Mouse (Mus musculus) left cerebral cortex, postnatal 4 days (tissue): ENCODE results near the gene Ldlrad1. TPM values are rescaled to one million over a fixed set of nuclear protein-coding genes. Genes with fewer than 3 reads are reported as not detected.
A peak's percentile ranks its signal among the peaks of the same experiment; 100 is the strongest.

Experiments used
- DNase-seq: peaks from one replicate; pipeline ENCODE4 v3.0.0-alpha.2; 2022
- intact Hi-C: fragments of 180-260 bp; cut with DNase I; formaldehyde crosslinking; loops from one replicate; pipeline ENCODE4 v1.15.1; 2025
- total RNA-seq, 2 experiments: library from RNA; stranded (reverse); gene quantifications; 2 replicates each; pipeline ENCODE4 v1.2.3; 2021

Gene Ldlrad1
- not detected for total RNA-seq

DNA sequence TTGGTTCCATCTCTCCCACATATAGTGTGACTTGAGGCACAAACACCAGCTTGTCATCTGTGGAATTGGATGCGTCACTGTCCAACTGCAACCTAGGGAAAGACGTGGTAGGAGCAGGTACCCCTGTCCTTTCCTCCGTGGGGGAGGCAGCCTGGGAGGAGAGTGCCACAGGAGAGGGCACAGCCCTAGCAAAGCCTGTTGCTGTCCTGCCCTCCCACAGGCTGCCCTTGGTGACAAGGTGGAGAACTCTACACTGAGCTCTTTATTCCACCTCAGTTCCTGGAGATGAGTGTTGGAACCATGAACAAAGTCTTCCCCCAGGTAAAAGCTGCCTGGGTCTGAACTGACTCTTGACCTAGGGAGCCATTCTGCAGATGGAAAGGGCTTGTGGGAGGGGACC lies at the start of gene Ldlrad1:
Ldlrad1 (plus strand) TSS at position 301 of the 400 bp plus-strand sequence.
- intact Hi-C loops = loop anchor here (5.0 kb wide), 1 partner anchor 33 kb away; no protein-coding TSS in a partner anchor
- DNase-seq = no peak

- intact Hi-C loops = loop anchor here (5.0 kb wide), 4 partner anchors 93 to 548 kb away; partner anchors contain the start of genes Cyb5rl, Mrpl37 and Ssbp3
- DNase-seq = no peak
Measured at GRCm38 (mm10) chr4:107160181-107160580, 48.8 kb upstream of the Ldlrad1 start.

- intact Hi-C loops = loop anchor here (2.0 to 5.0 kb wide), 5 partner anchors 96 to 551 kb away; partner anchors contain the start of genes Cyb5rl, Mrpl37 and Ssbp3
- DNase-seq = no peak
Measured at GRCm38 (mm10) chr4:107163341-107163740, 45.6 kb upstream of the Ldlrad1 start.

GRCm38 (mm10) chr4:107163756-107164587 lies 45.0 kb upstream of the Ldlrad1 start:
- intact Hi-C loops = loop anchor here (2.0 to 5.0 kb wide), 5 partner anchors 97 to 552 kb away; partner anchors contain the start of genes Cyb5rl, Mrpl37 and Ssbp3
- DNase-seq = peak; percentile 67

DNA sequence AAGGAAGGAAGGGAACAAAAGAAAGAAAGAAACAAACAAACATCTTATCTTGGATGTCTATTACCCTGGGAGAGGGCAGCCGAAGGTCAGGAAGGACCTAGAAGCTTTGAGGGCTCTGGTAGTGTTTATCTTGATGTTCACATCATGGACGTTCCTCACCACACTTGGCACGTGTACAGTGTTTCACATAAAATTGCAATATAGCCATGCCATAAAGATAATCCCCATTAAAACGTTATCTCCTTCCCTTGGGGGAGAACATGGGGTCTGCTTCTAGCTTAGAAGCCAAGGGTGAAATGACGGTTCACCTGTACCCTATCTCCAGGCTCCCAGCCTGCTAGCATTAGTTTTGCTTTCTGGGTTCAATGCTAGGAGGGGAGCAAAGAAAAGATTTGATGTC lies 42.3 kb upstream of the Ldlrad1 start:
- intact Hi-C loops = no loop called here
- no peak for DNase-seq

DNA sequence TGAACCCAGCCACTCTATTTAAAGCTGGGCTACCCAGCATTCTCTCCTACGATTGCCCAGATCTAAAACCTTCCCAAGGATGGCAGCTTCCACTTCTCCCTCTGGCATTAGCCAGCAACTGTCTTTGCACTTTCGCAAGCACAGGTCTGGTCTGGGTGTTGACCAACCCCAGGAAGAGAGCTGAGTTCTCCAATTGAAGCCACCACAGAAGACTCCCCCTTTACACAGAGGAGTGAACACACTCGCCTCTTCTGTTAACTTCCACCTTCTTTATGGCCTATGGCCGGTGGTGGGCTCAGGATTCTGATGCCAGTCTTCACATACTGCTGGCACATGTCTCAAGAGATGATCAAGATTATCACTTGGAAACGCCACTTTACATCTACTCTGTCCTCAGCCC lies 41.2 kb upstream of the Ldlrad1 start:
- intact Hi-C loops = no loop called here
- DNase-seq = no peak

DNA sequence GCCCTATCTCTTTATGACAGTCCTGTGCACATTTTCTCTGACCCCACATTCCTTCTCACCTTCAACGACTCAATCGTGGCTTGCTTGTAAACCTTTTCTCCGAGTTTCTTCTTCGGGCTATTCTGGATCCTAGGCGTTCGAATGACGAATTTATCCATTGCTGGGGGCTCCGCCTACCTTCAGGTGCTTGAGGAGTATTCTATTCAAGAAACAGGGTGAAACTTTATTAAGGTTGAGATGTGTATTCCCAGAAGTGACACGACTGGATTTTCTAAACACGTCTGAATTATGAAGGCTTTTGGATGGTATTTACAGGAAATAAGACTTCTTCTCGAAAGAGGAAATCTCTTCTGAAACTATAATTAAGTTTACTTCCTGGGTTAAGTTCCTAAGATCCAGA lies 31.5 kb upstream of the Ldlrad1 start:
- DNase-seq = no peak
- intact Hi-C loops = no loop called here

- intact Hi-C loops = no loop called here
- DNase-seq = peak; percentile 98
Measured at GRCm38 (mm10) chr4:107178182-107178829, 30.7 kb upstream of the Ldlrad1 start, which contains the start of gene Tmem59. Gene Tmem59, plus strand, starts transcription at chr4:107178399.

- intact Hi-C loops = no loop called here
- DNase-seq = peak; percentile 52
Measured at GRCm38 (mm10) chr4:107178830-107179490, 30.0 kb upstream of the Ldlrad1 start, which contains the start of gene Tceanc2. Gene Tceanc2, minus strand, starts transcription at chr4:107179116.

DNA sequence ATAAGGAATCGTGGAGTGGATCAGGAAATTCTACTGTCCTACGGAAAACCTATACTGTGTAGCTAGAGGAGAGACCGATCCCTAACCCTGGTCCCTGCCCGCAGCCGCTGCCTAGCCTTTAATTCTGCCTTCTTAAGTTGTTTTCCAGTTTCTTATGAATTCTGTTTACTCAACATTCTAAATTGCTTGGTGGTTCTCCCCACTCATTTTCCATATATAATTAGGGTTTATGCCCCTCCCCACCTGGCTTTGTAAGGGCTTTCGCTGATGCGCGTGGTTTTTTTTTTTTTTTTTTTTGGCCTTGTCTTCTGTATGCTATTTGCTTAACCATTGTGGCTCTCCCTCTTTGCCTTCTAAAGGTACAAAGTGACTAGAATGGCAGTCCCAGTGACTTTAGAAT lies 29.4 kb upstream of the Ldlrad1 start:
- DNase-seq = no peak
- intact Hi-C loops = no loop called here

- DNase-seq = no peak
- intact Hi-C loops = loop anchor here (10.0 kb wide), 1 partner anchor 164 kb away; no protein-coding TSS in a partner anchor
Measured at GRCm38 (mm10) chr4:107180746-107181145, 28.2 kb upstream of the Ldlrad1 start.

GRCm38 (mm10) chr4:107181866-107182265 lies 27.1 kb upstream of the Ldlrad1 start:
- intact Hi-C loops = loop anchor here (10.0 kb wide), 1 partner anchor 163 kb away; no protein-coding TSS in a partner anchor

GRCm38 (mm10) chr4:107182796-107183195 lies 26.2 kb upstream of the Ldlrad1 start:
- intact Hi-C loops = loop anchor here (10.0 kb wide), 1 partner anchor 162 kb away; no protein-coding TSS in a partner anchor

More at GRCm38 (mm10) chr4:107181866-107182265, 27.1 kb upstream of the Ldlrad1 start:
- no peak for DNase-seq

DNA sequence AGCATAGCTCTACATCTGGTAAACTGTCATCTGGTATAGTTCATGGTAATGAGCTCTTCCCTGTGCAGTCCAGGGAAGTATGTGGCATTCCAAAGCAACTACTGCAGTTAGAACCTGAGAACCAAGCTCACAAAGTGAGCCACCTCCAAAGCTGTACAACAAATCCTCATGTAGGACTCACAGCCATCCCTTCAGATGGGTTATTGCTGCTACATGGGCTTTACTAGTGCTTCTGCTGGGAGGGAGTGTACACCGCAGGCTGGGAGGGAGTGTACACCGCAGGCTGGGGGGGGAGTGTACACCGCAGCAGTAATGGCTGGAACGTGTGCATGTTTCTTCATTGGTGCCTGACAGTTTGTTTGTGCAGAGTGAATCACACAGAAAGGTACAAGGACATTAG lies 25.8 kb upstream of the Ldlrad1 start:
- DNase-seq = no peak
- intact Hi-C loops = loop anchor here (10.0 kb wide), 1 partner anchor 162 kb away; no protein-coding TSS in a partner anchor

More at GRCm38 (mm10) chr4:107182796-107183195, 26.2 kb upstream of the Ldlrad1 start:
- DNase-seq = no peak

DNA sequence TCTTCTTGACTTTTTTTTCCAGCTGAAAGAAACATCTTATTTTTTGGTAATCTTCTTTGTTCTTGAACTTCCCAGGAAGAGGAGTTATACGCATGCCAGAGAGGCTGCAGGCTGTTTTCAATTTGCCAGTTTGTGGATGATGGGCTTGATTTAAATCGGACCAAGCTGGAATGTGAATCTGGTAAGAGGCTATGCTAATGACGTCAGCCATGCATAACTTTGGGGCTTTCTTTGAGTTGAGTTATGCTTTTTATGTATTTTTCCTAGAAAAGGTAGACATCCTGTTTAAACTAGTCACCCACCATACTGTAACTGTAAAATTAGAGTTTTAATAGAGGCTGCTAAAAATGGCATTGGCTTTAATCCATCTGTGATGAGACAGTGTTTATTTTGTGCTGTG lies 23.3 kb upstream of the Ldlrad1 start:
- no peak for DNase-seq
- intact Hi-C loops = loop anchor here (10.0 kb wide), 1 partner anchor 159 kb away; no protein-coding TSS in a partner anchor

DNA sequence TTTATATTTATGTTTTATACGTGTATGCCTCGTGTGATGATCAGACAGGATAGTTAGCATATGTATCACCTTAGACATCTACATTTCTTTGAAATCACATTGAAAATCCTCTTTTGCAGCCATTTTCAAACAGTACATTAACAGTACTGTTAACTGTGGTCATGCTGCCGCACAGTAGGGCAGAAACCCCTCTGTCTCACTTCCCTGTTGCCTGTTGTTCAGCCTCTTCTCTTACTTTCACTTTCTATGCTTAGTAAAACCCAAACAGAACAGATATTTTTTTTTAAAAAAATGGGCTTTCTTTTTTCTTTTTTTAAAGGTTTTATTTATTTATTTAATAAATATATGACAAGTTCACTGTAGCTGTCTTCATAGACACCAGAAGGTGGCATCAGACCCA lies 15.1 kb upstream of the Ldlrad1 start:
- no peak for DNase-seq
- intact Hi-C loops = no loop called here

- intact Hi-C loops = no loop called here
- no peak for DNase-seq
Measured at GRCm38 (mm10) chr4:107196454-107196853, 12.5 kb upstream of the Ldlrad1 start.

DNA sequence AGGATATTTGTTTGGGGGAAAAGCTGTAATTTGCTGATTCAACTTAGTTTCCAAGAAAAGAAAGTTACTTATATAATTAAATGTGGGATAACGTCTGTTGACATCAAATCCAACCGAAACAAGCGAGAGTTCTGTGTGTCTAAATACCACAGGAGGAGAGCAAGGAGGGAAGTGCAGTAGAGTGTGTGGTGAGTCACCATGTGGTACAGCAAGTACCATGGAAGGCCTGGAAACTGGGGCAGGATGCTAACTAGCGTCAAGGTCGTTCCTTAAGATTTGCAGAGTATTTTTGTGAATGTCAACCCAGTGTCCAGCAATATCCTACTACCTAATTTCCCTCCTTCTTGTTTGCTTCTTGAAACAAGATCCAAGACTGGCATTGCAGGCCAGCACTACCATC lies 10.9 kb upstream of the Ldlrad1 start:
- no peak for DNase-seq
- intact Hi-C loops = no loop called here

- intact Hi-C loops = no loop called here
- DNase-seq = no peak
Measured at GRCm38 (mm10) chr4:107201779-107202178, 7.2 kb upstream of the Ldlrad1 start.

GRCm38 (mm10) chr4:107203001-107203400 lies 6.0 kb upstream of the Ldlrad1 start:
- intact Hi-C loops = no loop called here
- no peak for DNase-seq
